ENCODE assay signal across 8 mouse cellular contexts in the genomic region with DNA sequence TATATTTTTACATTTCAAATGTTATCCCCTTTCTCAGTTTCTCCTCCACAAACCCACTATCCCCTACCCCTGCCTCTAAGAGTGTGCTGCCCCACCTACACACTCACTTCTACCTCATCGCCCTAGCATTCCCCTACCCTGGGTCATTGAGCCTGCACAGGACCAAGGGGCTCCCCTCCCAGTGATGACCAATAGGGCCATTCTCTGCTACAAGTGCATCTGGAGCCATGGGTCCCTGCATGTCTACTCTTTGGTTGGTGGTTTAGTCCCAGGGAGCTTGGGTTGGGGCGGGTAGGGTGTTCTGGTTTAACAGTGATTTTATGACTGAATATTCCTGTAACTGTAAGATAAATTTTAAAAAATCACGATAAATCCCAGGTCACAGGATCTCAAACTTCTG. TPM values are rescaled to one million over a fixed set of nuclear protein-coding genes. Genes with fewer than 3 reads are reported as not detected.
DNase-seq lines count a peak whose midpoint lies in the region; ATAC-seq and TF ChIP-seq lines count a peak whose summit lies in the region.

No protein-coding gene starts in this region.

- H3K27ac ChIP-seq in thymus, adult 2 months (ENCODE audit: control insufficient read depth, insufficient read depth, low read length): peak overlapping the region; percentile 13; the same call in 1 of the 2 replicates
- peak overlapping the region; percentile 49; the same call in 1 of the 2 replicates for H3K27ac ChIP-seq in hindbrain, postnatal 0 days
- no peak overlapping the region for H3K27ac ChIP-seq in midbrain, embryonic 14.5 days (replicated peaks; ENCODE audit: low read depth, low read length)

- peak overlapping the region; percentile 99 for H3K4me3 ChIP-seq in thymus, adult 2 months (ENCODE audit: control insufficient read depth, insufficient read depth, low read length)
- H3K4me3 ChIP-seq in hindbrain, postnatal 0 days (ENCODE audit: low read length): peak overlapping the region; percentile 72
- peak overlapping the region; percentile 62 for H3K4me3 ChIP-seq in midbrain, embryonic 14.5 days (replicated peaks; ENCODE audit: low read depth, low read length)

- no peaks in the 10 kb centered on the region for H3K27me3 ChIP-seq in thymus, adult 2 months (ENCODE audit: control insufficient read depth, insufficient read depth, low read length)
- no peaks in the 10 kb centered on the region for H3K27me3 ChIP-seq in hindbrain, postnatal 0 days (ENCODE audit: insufficient read depth, low read length)
- no peaks in the 10 kb centered on the region for H3K27me3 ChIP-seq in midbrain, embryonic 14.5 days (ENCODE audit: control insufficient read depth, insufficient read depth, low read length)

- peak overlapping the region; percentile 66 for H3K9ac ChIP-seq in hindbrain, postnatal 0 days (replicated peaks; ENCODE audit: low read length)
- H3K9ac ChIP-seq in midbrain, embryonic 14.5 days (replicated peaks; ENCODE audit: low read length): peak overlapping the region; percentile 73

- ATAC-seq in hindbrain, postnatal 0 days: peak; percentile 73
- ATAC-seq in midbrain, embryonic 14.5 days (ENCODE audit: low FRiP score, low TSS enrichment): peak; percentile 56

- TF ChIP-seq POLR2A in thymus, adult 2 months (IDR thresholded peaks at IDR 0.05; ENCODE audit: control insufficient read depth, extremely low read depth, insufficient read depth, low read length, poor library complexity): no peak

- peaks cover 5% of the 10 kb centered on the region for H3K4me1 ChIP-seq in thymus, adult 2 months (replicated peaks; ENCODE audit: control insufficient read depth, insufficient read depth, low read length)
- H3K4me1 ChIP-seq in hindbrain, postnatal 0 days (ENCODE audit: insufficient read depth, low read length): no peaks in the 10 kb centered on the region
- H3K4me1 ChIP-seq in midbrain, embryonic 14.5 days (ENCODE audit: control insufficient read depth, insufficient read depth, low read length): no peaks in the 10 kb centered on the region

- DNase-seq in gastrocnemius, postnatal 10 days: peak; percentile 4
- no peak for DNase-seq in gastrocnemius, postnatal 4 days (ENCODE audit: low spot score in 2 of 2)
- DNase-seq in thymus, adult 2 months: no peak
- no peak for DNase-seq in thymus, postnatal 36 days
- DNase-seq in hindbrain, postnatal 0 days (ENCODE audit: low spot score): peak; percentile 1
- DNase-seq in midbrain, embryonic 14.5 days: no peak
- DNase-seq in frontal cortex, postnatal 14 days (ENCODE audit: low spot score in 2 of 2): no peak
- DNase-seq in spleen, adult 18-20 months: no peak

- H3K36me3 ChIP-seq in thymus, adult 2 months (ENCODE audit: control insufficient read depth, insufficient read depth, low read length): no peaks in the 10 kb centered on the region
- H3K36me3 ChIP-seq in hindbrain, postnatal 0 days (ENCODE audit: insufficient read depth, low read length): no peaks in the 10 kb centered on the region
- no peaks in the 10 kb centered on the region for H3K36me3 ChIP-seq in midbrain, embryonic 14.5 days (ENCODE audit: control insufficient read depth, insufficient read depth, low read length)

- no peaks in the 10 kb centered on the region for H3K9me3 ChIP-seq in hindbrain, postnatal 0 days (ENCODE audit: low read length)
- no peaks in the 10 kb centered on the region for H3K9me3 ChIP-seq in midbrain, embryonic 14.5 days (ENCODE audit: control insufficient read depth, low read length)

- H3K4me2 ChIP-seq in hindbrain, postnatal 0 days (ENCODE audit: low read depth, low read length): peak overlapping the region; percentile 70
- peak overlapping the region; percentile 79 for H3K4me2 ChIP-seq in midbrain, embryonic 14.5 days (ENCODE audit: low read length)

- WGBS in thymus, adult 2 months: 23% methylated on average over 3 of the region's 3 CpGs
- 3% methylated on average over 3 of the region's 3 CpGs for WGBS in hindbrain, postnatal 0 days
- WGBS in midbrain, embryonic 14.5 days: 6% methylated on average over 3 of the region's 3 CpGs

- no peak for TF ChIP-seq CTCF in thymus, adult 2 months (IDR thresholded peaks at IDR 0.05; ENCODE audit: borderline replicate concordance, control insufficient read depth, extremely low read depth, insufficient read depth, low read length, poor library complexity)
- TF ChIP-seq CTCF in hindbrain, postnatal 0 days (IDR thresholded peaks at IDR 0.05; ENCODE audit: low read depth): no peak

RNA-seq across cellular contexts. Expression of gene Zfp995, which starts 0.7 kb away (rescaled TPM):
- 1 to 10 TPM; 1.5 to 1.6 TPM for total RNA-seq in gastrocnemius, postnatal 10 days (2021)
- 1 to 10 TPM; 2.5 to 2.8 TPM for total RNA-seq in gastrocnemius, postnatal 4 days (2021)
- polyA plus RNA-seq in thymus, adult 2 months (2012; rRNA removed): 2.5 and 3.5 TPM in 2 replicates
- total RNA-seq in hindbrain, postnatal 0 days (2014; rRNA removed): 1.0 and 2.6 TPM in 2 replicates
- 6.9 and 7.8 TPM in 2 replicates for polyA plus RNA-seq in hindbrain, postnatal 0 days (2015; fragmentation: Nextera tagmentation; extraction: Ambion mirVana)
- polyA plus RNA-seq in midbrain, embryonic 14.5 days (2014; fragmentation: Nextera tagmentation; extraction: Ambion mirVana): 12.6 TPM in 2 replicates

RNA-seq across cellular contexts. Expression of gene Zfp942, which starts 53.2 kb away (rescaled TPM):
- total RNA-seq in gastrocnemius, postnatal 10 days (2021): 1 to 10 TPM; 4.8 to 7.1 TPM
- 1 to 10 TPM; 7.9 to 8.9 TPM for total RNA-seq in gastrocnemius, postnatal 4 days (2021)
- polyA plus RNA-seq in thymus, adult 2 months (2012; rRNA removed): 5.2 and 5.7 TPM in 2 replicates
- total RNA-seq in hindbrain, postnatal 0 days (2014; rRNA removed): 8.3 and 11.3 TPM in 2 replicates
- 11.8 and 13.2 TPM in 2 replicates for polyA plus RNA-seq in hindbrain, postnatal 0 days (2015; fragmentation: Nextera tagmentation; extraction: Ambion mirVana)
- 23.7 and 23.9 TPM in 2 replicates for polyA plus RNA-seq in midbrain, embryonic 14.5 days (2014; fragmentation: Nextera tagmentation; extraction: Ambion mirVana)

RNA-seq across cellular contexts. Expression of gene Zfp943, which starts 53.3 kb away (rescaled TPM):
- total RNA-seq in gastrocnemius, postnatal 10 days (2021): 10 to 100 TPM; 13.6 to 14.1 TPM
- 10 to 100 TPM; 12.5 to 15.4 TPM for total RNA-seq in gastrocnemius, postnatal 4 days (2021)
- polyA plus RNA-seq in thymus, adult 2 months (2012; rRNA removed): 9.3 and 10.3 TPM in 2 replicates
- 7.7 and 12.3 TPM in 2 replicates for total RNA-seq in hindbrain, postnatal 0 days (2014; rRNA removed)
- polyA plus RNA-seq in hindbrain, postnatal 0 days (2015; fragmentation: Nextera tagmentation; extraction: Ambion mirVana): 12.2 and 13.8 TPM in 2 replicates
- 22.5 and 25.0 TPM in 2 replicates for polyA plus RNA-seq in midbrain, embryonic 14.5 days (2014; fragmentation: Nextera tagmentation; extraction: Ambion mirVana)

Comparison
In these comparisons a context has a peak if more than half of its experiments do, and no peak if none do; other contexts are left out.
1. DNase-seq: peak in gastrocnemius, postnatal 10 days (single experiment) and hindbrain, postnatal 0 days (single experiment); none in gastrocnemius, postnatal 4 days (0 of 2), thymus, adult 2 months (single experiment), thymus, postnatal 36 days (0 of 2), midbrain, embryonic 14.5 days (single experiment), frontal cortex, postnatal 14 days (0 of 2) and spleen, adult 18-20 months (0 of 2).
2. Peak in every context shown above with its lines, with median percentiles within 50 percentile points of each other: H3K4me3 ChIP-seq.